Mouse (Mus musculus) frontal cortex, postnatal 25 days (tissue): ENCODE measurements around the gene Zfp329.
"Not testable (repeated sequence)": the region's sequence is repeated elsewhere in the genome, so short reads cannot be mapped to it uniquely, and the experiment has no call there.

Source experiments
- DNase-seq, 2 experiments: peaks; one replicate each; pipeline ENCODE4 v3.0.0; 2022; ENCODE audit warnings: low spot score in 2 of 2

Zfp329 gene

GRCm38 (mm10) chr7:12818521-12819295 lies at the start of gene Zfp329:
TSS of gene Zfp329 (minus strand) at chr7:12818858.
- DNase-seq = peak; percentile 90 to 93

- DNase-seq = no peak
These were observed 17.1 kb upstream of the Zfp329 start for GRCm38 (mm10) chr7:12835779-12836178.

- no peak for DNase-seq
These were observed 16.6 kb upstream of the Zfp329 start for GRCm38 (mm10) chr7:12835193-12835671.

GRCm38 (mm10) chr7:12834162-12835120 lies 15.8 kb upstream of the Zfp329 start, which contains the start of gene Zfp110:
TSS of gene Zfp110 (plus strand) at chr7:12834761.
- peak; percentile 68 to 71 for DNase-seq

GRCm38 (mm10) chr7:12815566-12815965 lies 3.1 kb downstream of the Zfp329 start:
- DNase-seq = no peak

GRCm38 (mm10) chr7:12803727-12804071 lies 15.0 kb downstream of the Zfp329 start:
- DNase-seq = no peak

- DNase-seq = peak; percentile 69 to 82
These were observed 15.6 kb downstream of the Zfp329 start, which contains the start of gene Zscan18 for GRCm38 (mm10) chr7:12802866-12803726. TSS of gene Zscan18 (minus strand) at chr7:12803635.

- no peak for DNase-seq
These were observed 19.1 kb downstream of the Zfp329 start for GRCm38 (mm10) chr7:12799554-12799953.

GRCm38 (mm10) chr7:12797971-12798370 lies 20.7 kb downstream of the Zfp329 start:
- DNase-seq = no peak

GRCm38 (mm10) chr7:12792624-12793023 lies 26.0 kb downstream of the Zfp329 start:
- DNase-seq = not testable (repeated sequence)

GRCm38 (mm10) chr7:12788025-12788424 lies 30.6 kb downstream of the Zfp329 start:
- no peak for DNase-seq

- no peak for DNase-seq
These were observed 31.3 kb downstream of the Zfp329 start for GRCm38 (mm10) chr7:12787333-12787732.

- peak; percentile 59 to 75 for DNase-seq
These were observed 38.4 kb downstream of the Zfp329 start for GRCm38 (mm10) chr7:12780151-12780830.

- no peak for DNase-seq
These were observed 38.9 kb downstream of the Zfp329 start for GRCm38 (mm10) chr7:12779782-12780150.

GRCm38 (mm10) chr7:12779141-12779540 lies 39.5 kb downstream of the Zfp329 start:
- no peak for DNase-seq

GRCm38 (mm10) chr7:12774606-12775005 lies 44.1 kb downstream of the Zfp329 start:
- DNase-seq = peak in 1 of 2 experiments; percentile 28

- no peak for DNase-seq
These were observed 44.5 kb downstream of the Zfp329 start for GRCm38 (mm10) chr7:12774111-12774510.
